Mouse (Mus musculus): ENCODE results near the gene Iqce. TPM values are rescaled to one million over a fixed set of nuclear protein-coding genes. Genes with fewer than 3 reads are reported as not detected.
A peak's percentile ranks its signal among the peaks of the same experiment; 100 is the strongest.

The Iqce gene
- polyA plus RNA-seq, 1 experiment from 2014 or later, result 32.2 TPM

DNA sequence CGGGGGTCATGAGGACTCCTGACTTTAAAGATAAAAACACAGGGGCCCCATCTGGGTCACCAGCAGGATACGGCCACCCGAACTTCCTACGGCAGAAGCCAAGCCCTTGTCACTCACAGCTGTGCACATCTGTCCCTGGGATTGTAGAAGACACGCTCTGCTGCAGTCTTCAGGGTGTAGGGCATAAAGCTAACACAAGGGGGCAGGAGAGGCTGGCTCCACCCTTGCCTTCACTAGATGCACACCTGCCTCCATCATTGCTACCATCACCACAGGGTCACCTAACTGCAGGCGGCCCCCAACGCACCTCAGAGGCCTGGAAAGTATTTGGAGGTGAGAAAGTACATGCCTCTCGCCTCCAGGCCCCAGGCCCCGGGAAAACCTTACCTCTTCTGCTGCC, 73.2 kb downstream of the Iqce start:
- Histone ChIP-seq H3K4me3 (no peak overlapping the region), H3K27ac (no peak overlapping the region), H3K27me3 (replicated peaks) (no peaks in the 10 kb centered on the region), H3K4me1 (no peaks in the 10 kb centered on the region), H3K9ac (no peak overlapping the region), H3K36me3 (replicated peaks) (peaks cover 56% of the 10 kb centered on the region), H3K9me3 (no peaks in the 10 kb centered on the region), H3K4me2 (no peak overlapping the region)
- WGBS, result 95% methylated on average over 9 of the region's 9 CpGs
- no peak for ATAC-seq (replicated peaks)

DNA sequence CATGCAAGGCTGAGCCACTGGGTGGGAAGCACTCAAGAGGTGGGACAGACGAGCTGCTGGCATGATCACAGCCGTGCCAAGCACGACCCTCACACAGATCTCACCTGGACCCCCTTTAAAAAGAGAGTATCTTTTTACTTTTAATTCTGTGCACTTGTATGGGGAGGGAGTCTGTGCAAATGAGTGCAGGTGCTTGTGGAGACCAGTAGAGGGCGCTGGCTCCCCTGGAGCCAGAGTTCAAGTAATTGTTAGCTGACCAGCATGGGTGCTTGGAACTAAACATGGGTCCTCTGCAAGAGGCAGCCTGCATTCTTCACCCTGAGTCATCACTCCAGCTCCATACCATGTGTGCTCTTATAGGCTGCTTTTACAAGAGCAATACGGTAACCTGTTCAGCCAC, 74.6 kb downstream of the Iqce start:
- Histone ChIP-seq H3K9me3 (no peaks in the 10 kb centered on the region), H3K4me2 (no peak overlapping the region), H3K27me3 (replicated peaks) (no peaks in the 10 kb centered on the region), H3K36me3 (replicated peaks) (peaks cover 59% of the 10 kb centered on the region), H3K27ac (no peak overlapping the region), H3K4me3 (no peak overlapping the region), H3K4me1 (no peaks in the 10 kb centered on the region), H3K9ac (no peak overlapping the region)
- 95% methylated on average over 5 of the region's 5 CpGs for WGBS
- ATAC-seq (replicated peaks), result no peak

DNA sequence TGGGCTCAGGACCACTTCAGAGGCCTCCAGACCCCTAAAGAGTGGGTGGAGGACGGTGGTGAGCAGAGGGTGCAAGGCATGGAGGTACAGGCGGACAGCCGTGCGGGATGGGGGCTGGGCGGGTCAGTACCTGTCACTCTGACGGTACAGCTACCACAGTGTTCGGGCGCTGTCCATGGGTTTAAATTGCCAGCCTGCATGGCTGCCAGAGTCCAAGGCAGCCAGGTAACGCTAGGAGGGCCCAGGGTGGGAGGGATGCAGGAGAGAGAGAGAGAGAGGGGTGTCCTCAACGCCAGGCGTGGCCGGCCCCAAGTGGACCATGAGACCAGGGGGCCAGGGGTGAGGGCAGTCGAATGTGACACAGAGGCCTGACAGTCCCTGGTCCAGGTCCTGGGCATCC, 77.2 kb downstream of the Iqce start:
- Histone ChIP-seq H3K4me1 (peaks cover 9% of the 10 kb centered on the region), H3K9me3 (no peaks in the 10 kb centered on the region), H3K36me3 (replicated peaks) (peaks cover 63% of the 10 kb centered on the region), H3K27me3 (replicated peaks) (no peaks in the 10 kb centered on the region), H3K9ac (no peak overlapping the region), H3K4me2 (no peak overlapping the region), H3K4me3 (no peak overlapping the region), H3K27ac (no peak overlapping the region)
- no peak for ATAC-seq (replicated peaks)
- 88% methylated on average over 13 of the region's 13 CpGs for WGBS

DNA sequence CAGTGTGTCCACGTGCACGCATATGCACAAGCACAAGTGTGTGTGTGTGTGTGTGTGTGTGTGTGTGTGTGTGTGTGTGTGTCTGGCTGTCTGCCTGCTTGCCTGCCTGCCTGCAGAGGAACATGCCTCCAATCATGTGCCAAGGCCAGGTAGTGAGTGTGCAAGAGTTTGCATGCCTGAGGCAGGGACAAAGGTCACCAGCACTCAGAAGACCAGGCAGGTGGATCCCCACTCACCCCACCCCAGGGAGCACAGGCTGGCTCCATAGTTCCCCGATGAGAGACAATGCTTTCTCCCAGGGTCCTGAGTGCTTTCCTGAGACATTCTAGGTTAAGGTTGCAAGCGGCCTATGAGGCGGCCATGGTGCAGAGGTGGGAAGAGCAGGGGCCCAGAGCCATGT, 77.9 kb downstream of the Iqce start:
- H3K9ac ChIP-seq, result no peak overlapping the region
- H3K4me1 ChIP-seq, result peaks cover 12% of the 10 kb centered on the region
- peaks cover 56% of the 10 kb centered on the region for H3K36me3 ChIP-seq (replicated peaks)
- ATAC-seq (replicated peaks), result no peak
- WGBS, result 96% methylated on average over 5 of the region's 5 CpGs
- H3K9me3 ChIP-seq, result no peaks in the 10 kb centered on the region
- no peak overlapping the region for H3K4me3 ChIP-seq
- no peaks in the 10 kb centered on the region for H3K27me3 ChIP-seq (replicated peaks)
- no peak overlapping the region for H3K27ac ChIP-seq
- H3K4me2 ChIP-seq, result no peak overlapping the region

DNA sequence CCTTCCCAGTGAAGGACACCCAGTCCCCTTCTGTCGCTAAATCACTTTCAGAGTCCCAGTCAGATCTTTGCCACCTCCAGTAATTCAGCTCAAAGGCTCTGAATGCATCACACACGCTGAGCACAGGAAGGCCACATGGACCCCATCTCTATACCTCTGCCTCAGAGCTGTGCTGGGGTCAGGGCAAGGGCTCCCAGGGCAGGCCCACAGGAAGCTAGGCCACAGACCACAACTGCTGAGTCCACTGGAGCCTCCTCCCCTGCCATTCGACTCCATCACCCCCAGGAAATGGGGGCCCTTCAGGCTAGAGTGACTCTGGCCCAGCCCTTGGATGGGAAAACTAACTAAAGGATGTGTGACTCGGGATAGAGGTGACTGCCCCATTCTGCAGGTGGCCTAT, 78.4 kb downstream of the Iqce start:
- H3K27me3 ChIP-seq (replicated peaks), result no peaks in the 10 kb centered on the region

DNA sequence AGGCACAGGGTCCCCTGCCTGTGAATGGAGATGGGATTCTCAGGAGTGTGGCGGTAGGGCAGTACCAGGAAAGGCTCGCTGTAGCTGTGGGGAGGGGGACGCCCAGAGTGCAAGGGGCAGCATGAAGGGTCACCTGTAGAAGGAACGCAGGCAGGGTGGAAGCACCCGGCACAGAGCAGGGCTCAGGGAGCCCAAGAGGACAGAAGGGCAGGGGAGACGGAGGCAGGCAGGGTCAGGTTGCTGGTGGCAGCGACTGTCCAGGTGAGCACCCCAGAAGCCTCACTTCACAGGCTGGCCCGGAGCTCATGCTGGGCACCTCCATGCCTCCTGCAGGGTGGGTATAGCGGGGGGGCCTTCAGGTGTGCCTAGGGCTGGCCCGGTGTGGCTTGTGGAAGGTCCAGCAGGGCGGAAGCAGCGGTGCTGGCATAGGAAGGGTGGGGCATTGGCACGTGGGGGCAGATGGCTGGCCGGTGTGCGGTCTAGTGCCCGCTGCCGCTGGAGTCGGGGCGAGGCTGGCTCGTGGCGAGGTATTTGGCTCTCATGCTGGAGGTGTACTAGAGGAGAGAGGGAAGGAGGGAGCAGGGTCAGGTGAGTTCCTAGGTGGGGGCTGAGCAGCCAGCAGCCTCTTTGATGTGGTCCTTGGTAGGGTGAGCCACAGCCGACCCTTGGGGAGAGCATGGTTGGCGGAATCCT, 79.1 kb downstream of the Iqce start:
- peaks cover 12% of the 10 kb centered on the region for H3K4me1 ChIP-seq
- no peak for ATAC-seq (replicated peaks)
- no peak overlapping the region for H3K27ac ChIP-seq
- H3K27me3 ChIP-seq (replicated peaks), result no peaks in the 10 kb centered on the region
- H3K9ac ChIP-seq, result no peak overlapping the region
- WGBS, result 90% methylated on average over 23 of the region's 23 CpGs
- H3K36me3 ChIP-seq (replicated peaks), result peaks cover 45% of the 10 kb centered on the region
- no peak overlapping the region for H3K4me3 ChIP-seq
- H3K4me2 ChIP-seq, result no peak overlapping the region
- H3K9me3 ChIP-seq, result no peaks in the 10 kb centered on the region

More for the DNA sequence above, 78.4 kb downstream of the Iqce start:
- H3K4me3 ChIP-seq, result no peak overlapping the region
- H3K4me2 ChIP-seq, result no peak overlapping the region
- no peak for ATAC-seq (replicated peaks)
- no peak overlapping the region for H3K27ac ChIP-seq
- WGBS, result 91% methylated on average over 4 of the region's 4 CpGs
- no peak overlapping the region for H3K9ac ChIP-seq
- peaks cover 12% of the 10 kb centered on the region for H3K4me1 ChIP-seq
- H3K9me3 ChIP-seq, result no peaks in the 10 kb centered on the region
- H3K36me3 ChIP-seq (replicated peaks), result peaks cover 51% of the 10 kb centered on the region

DNA sequence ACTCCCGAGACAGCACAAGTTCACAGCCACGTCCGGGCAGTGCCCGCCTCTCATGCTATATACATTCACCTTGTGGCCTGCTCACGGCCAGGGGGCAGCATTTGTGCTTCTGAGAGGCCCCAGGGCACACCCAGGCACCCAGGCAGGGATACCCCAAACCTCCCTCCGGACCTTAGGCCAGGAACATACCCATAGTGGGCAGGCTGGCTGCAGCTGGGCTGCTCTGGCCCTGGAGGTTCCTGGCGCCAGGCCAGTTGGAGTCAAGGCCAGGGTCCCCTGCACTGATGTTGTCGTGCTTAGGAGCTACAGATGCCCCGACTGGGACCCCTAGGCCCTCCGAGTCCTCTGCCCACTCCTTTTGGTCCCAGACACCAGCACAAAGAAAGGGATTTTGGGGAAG, 80.7 kb downstream of the Iqce start:
- Histone ChIP-seq H3K9ac (no peak overlapping the region), H3K4me1 (peaks cover 12% of the 10 kb centered on the region), H3K36me3 (replicated peaks) (peaks cover 28% of the 10 kb centered on the region), H3K27me3 (replicated peaks) (no peaks in the 10 kb centered on the region), H3K4me3 (no peak overlapping the region), H3K27ac (peak overlapping the region; percentile 40), H3K4me2 (no peak overlapping the region), H3K9me3 (no peaks in the 10 kb centered on the region)
- 64% methylated on average over 10 of the region's 10 CpGs for WGBS
- ATAC-seq (replicated peaks), result no peak

DNA sequence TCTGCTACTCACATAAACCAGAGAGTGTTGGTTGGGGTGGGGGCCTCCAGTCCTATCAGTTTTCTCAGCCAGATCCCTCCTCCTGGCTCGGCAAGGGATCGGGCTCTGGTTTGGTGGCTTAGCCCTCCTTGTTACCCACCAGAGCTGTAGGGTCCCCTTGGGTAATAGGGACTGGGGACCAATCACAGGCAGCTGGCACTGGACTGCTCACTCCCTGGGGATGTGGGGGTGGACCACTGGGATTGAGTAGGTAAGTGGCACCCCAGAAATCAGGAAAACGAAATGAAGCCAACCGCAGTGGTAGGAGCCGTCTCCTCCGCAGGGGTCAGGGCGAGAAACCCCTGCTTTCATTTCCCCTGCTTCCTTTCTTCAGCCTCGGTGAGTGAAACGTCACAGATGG, 81.1 kb downstream of the Iqce start:
- H3K27ac ChIP-seq, result peak overlapping the region; percentile 30; the same call in 1 of the 2 replicates
- peaks cover 12% of the 10 kb centered on the region for H3K4me1 ChIP-seq
- H3K9me3 ChIP-seq, result no peaks in the 10 kb centered on the region
- no peaks in the 10 kb centered on the region for H3K27me3 ChIP-seq (replicated peaks)
- no peak for ATAC-seq (replicated peaks)
- H3K4me2 ChIP-seq, result no peak overlapping the region
- 74% methylated on average over 9 of the region's 9 CpGs for WGBS
- no peak overlapping the region for H3K4me3 ChIP-seq
- H3K36me3 ChIP-seq (replicated peaks), result peaks cover 28% of the 10 kb centered on the region
- no peak overlapping the region for H3K9ac ChIP-seq

DNA sequence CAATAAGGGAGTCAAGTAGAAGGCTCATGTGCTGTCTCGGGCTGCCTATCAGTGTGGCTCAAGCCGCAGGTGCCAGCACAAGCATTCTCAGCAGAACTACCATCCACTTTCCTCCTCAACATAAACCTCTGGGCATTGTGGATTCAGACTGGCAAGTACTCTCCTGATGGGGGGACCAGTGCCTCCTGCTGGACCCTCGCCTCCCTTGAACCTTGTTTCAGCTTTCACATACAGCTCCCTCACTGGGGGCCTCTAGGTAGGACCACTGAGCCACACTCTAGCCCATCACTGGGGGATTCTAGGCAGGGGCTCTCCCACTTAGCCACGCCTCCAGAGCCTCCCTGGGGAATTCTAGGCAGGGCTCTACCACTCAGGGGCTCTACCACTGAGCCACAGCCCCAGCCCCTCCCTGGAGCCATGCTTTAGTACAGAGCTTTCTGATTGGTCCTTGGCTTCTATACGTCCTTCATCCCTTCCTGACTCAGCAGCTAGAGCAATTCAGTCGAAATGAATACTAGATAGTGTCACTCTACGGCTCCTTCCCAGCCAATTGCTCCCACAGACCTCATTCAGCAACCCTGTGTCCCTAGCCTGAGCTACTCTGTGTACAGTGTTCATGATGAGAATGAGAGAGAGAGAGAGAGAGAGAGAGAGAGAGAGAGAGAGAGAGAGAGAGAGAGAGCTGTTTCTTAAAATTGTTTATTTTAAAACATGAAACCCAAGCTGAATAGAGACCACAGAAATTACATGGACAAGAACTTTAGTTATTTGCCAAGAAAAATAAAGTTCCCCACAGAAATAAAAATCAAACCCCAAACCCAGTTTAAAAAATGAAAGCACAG, 82.1 kb downstream of the Iqce start:
- 50% methylated on average over 7 of the region's 7 CpGs for WGBS
- Histone ChIP-seq H3K9me3 (no peaks in the 10 kb centered on the region), H3K4me1 (peaks cover 16% of the 10 kb centered on the region), H3K4me2 (no peak overlapping the region), H3K4me3 (no peak overlapping the region), H3K36me3 (replicated peaks) (peaks cover 25% of the 10 kb centered on the region), H3K27ac (peak overlapping the region; percentile 51; the same call in 1 of the 2 replicates), H3K9ac (no peak overlapping the region), H3K27me3 (replicated peaks) (no peaks in the 10 kb centered on the region)
- peak; percentile 19; the same call in 1 of the 2 replicates for ATAC-seq (replicated peaks)

DNA sequence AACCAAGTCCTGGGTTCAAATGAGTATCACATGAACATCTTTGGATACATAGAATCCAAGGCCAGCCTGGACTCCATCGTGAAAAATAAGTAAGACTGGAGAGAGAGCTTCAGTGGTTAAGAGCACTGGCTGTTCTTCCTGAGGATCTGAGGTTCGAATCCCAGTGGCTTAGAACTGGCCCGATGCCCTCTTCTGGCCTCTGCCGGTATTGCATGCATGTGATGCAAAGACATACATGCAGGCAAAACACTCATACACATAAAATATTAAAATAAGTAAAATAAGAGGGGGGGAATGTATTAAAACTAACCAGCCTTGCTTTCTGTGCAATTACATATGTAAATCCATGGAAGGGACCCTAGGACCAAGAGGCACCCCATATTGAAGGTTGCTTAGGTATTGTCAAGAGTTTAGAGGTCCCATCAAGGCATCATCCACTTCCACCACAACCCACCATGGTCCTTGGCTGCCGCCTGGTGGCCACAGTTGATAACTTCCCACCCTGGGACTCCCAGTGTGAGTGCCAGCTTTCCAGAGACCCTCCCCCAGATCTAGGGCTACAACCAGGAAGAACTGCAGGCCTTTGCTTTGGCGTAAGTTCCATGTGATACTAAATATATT, 82.9 kb downstream of the Iqce start:
- 22% methylated on average over 6 of the region's 6 CpGs for WGBS
- H3K9ac ChIP-seq, result no peak overlapping the region
- H3K27me3 ChIP-seq (replicated peaks), result no peaks in the 10 kb centered on the region
- no peaks in the 10 kb centered on the region for H3K9me3 ChIP-seq
- H3K4me3 ChIP-seq, result no peak overlapping the region
- H3K27ac ChIP-seq, result peak overlapping the region; percentile 51; the same call in 1 of the 2 replicates
- ATAC-seq (replicated peaks), result no peak
- H3K36me3 ChIP-seq (replicated peaks), result peaks cover 21% of the 10 kb centered on the region
- H3K4me1 ChIP-seq, result peaks cover 23% of the 10 kb centered on the region
- H3K4me2 ChIP-seq, result no peak overlapping the region

DNA sequence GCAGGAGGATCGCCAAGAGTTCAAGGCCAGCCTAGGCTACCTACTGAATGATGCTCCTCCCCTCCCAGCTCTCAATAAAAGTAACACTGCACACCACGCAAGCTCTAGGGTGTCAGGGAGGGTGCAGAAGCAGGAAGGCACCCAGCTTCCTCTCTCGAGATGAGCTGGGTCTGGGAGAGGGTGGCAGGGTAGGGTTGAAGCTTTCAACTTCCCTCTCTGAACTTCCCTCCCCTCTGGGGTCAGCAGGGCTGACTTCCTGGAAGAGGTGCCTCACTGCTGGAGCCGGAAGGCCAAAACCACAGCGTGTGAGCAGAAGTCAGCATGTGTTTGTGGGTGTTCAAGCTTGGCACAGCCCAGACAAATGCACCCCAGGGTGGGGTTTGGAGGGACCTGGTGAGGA, 84.5 kb downstream of the Iqce start:
- H3K27ac ChIP-seq, result no peak overlapping the region
- H3K4me3 ChIP-seq, result no peak overlapping the region
- no peak overlapping the region for H3K9ac ChIP-seq
- H3K9me3 ChIP-seq, result no peaks in the 10 kb centered on the region
- H3K4me2 ChIP-seq, result no peak overlapping the region
- WGBS, result 82% methylated on average over 5 of the region's 5 CpGs
- no peaks in the 10 kb centered on the region for H3K27me3 ChIP-seq (replicated peaks)
- H3K36me3 ChIP-seq (replicated peaks), result peaks cover 9% of the 10 kb centered on the region
- ATAC-seq (replicated peaks), result no peak
- peaks cover 23% of the 10 kb centered on the region for H3K4me1 ChIP-seq

DNA sequence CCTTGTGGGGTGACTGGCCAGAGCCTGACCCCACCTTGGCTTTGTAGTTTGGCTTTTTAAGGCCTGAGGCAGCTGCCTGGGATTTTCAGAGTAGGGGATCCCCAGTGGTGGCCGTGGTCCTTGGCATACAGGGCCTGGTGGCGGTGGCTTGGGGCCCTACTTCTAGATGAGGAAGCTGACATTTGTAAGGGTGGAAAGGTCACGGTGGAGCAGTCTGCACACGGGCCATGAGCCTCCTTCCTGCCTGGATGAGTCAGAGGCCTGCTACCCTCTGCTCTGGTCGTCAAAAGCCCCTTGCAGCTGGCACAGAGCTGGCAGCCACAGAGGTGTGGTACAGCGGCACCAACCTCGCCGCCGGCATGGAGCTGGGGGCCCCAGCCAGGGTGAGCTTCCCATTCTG, 85.5 kb downstream of the Iqce start:
- H3K9me3 ChIP-seq, result no peaks in the 10 kb centered on the region
- H3K4me2 ChIP-seq, result no peak overlapping the region
- no peak for ATAC-seq (replicated peaks)
- 68% methylated on average over 9 of the region's 9 CpGs for WGBS
- H3K4me3 ChIP-seq, result no peak overlapping the region
- peaks cover 28% of the 10 kb centered on the region for H3K4me1 ChIP-seq
- no peak overlapping the region for H3K9ac ChIP-seq
- no peak overlapping the region; the same call in 1 of the 2 replicates for H3K27ac ChIP-seq
- H3K27me3 ChIP-seq (replicated peaks), result no peaks in the 10 kb centered on the region
- 0 out of 2 replicates have a peak, but pooled peaks cover under 1% of the 10 kb centered on the region for H3K36me3 ChIP-seq (replicated peaks)

Data from midbrain, embryonic 15.5 days (tissue).